Mouse (Mus musculus): ENCODE results near the gene Celf5. TPM values are rescaled to one million over a fixed set of nuclear protein-coding genes. Genes with fewer than 3 reads are reported as not detected.

The Celf5 gene
- total and polyA plus RNA-seq, 3 experiments, result 0.08 to 0.38 TPM; not detected in 1

DNA sequence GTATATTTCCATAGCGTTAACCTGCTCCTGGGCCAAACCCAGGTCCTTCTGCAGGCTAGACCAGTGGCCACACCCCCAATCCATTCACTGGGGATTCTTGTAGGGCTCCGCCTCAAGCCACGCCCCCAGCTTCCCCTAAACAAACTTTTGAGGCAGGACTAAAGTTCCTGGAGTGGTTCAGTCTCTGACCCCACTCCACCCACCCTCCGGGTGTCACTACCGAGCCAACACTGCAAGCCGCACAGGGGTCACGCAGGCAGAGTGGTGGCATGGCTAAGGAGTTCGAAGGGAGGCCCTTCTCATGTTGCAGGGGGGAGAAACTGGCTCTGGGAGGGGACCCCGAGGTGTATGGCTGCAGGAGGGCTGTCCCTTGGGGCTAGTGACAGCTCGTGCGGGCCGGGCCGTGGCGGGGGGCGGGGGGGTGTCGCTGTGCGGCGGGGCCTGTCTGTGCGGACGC, 52.9 kb downstream of the Celf5 start:
- no peaks in the 10 kb centered on the region for H3K27me3 ChIP-seq (ENCODE audit: control insufficient read depth in 1 of 2, insufficient read depth in 2 of 2, low read length in 2 of 2)
- peak; percentile 96 for DNase-seq (ENCODE audit: low read depth, low spot score)
- no peaks in the 10 kb centered on the region for H3K9me3 ChIP-seq (replicated peaks; ENCODE audit: insufficient read depth, low read length)
- H3K4me1 ChIP-seq (ENCODE audit: control insufficient read depth in 1 of 2, insufficient read depth in 2 of 2, low read length in 2 of 2), result peaks cover 0 to 21% of the 10 kb centered on the region in 2 experiments; a peak in 2 of 4 replicates
- TF ChIP-seq POLR2A (IDR thresholded peaks at IDR 0.05; ENCODE audit: control insufficient read depth in 1 of 2, insufficient read depth in 1 of 2, low read depth in 1 of 2, low read length in 2 of 2, poor library complexity in 1 of 2) (peak in 1 of 2 experiments; percentile 46; a peak in 1 of 4 replicates), CHD1 (IDR thresholded peaks at IDR 0.05; ENCODE audit: low read depth, low read length) (0 out of 2 replicates have a peak, but pooled peaks have one; percentile 50), MAX (IDR thresholded peaks at IDR 0.05; ENCODE audit: low read length) (peak; percentile 28), ZMIZ1 (IDR thresholded peaks at IDR 0.05; ENCODE audit: low read depth, low read length) (peak; percentile 43; the same call in 1 of the 2 replicates), UBTF (IDR thresholded peaks at IDR 0.05; ENCODE audit: borderline replicate concordance, insufficient read depth, low read depth, low read length) (no peak), TCF12 (IDR thresholded peaks at IDR 0.05; ENCODE audit: low read depth, low read length) (0 out of 2 replicates have a peak, but pooled peaks have one; percentile 20), SIN3A (IDR thresholded peaks at IDR 0.05; ENCODE audit: low read length) (peak; percentile 84), MAFK (IDR thresholded peaks at IDR 0.05; ENCODE audit: borderline replicate concordance, low read depth, low read length) (no peak), KAT2A (conservative IDR thresholded peaks at IDR 0.05; ENCODE audit: low read depth, low read length) (no peak), ELF1 (IDR thresholded peaks at IDR 0.05; ENCODE audit: low read depth, low read length) (0 out of 2 replicates have a peak, but pooled peaks have one; percentile 16), MAZ (IDR thresholded peaks at IDR 0.05; ENCODE audit: low read depth, low read length) (peak; percentile 68), POLR2AphosphoS2 (IDR thresholded peaks at IDR 0.05; ENCODE audit: low read length) (peak; percentile 39; the same call in 1 of the 2 replicates), CTCF (IDR thresholded peaks at IDR 0.05 in 2 of 3, conservative IDR thresholded peaks at IDR 0.05 in 1 of 3; ENCODE audit: control insufficient read depth in 1 of 3, insufficient read depth in 1 of 3, low read depth in 2 of 3, low read length in 3 of 3, poor library complexity in 1 of 3, severe bottlenecking in 1 of 3) (no peak), NELFE (IDR thresholded peaks at IDR 0.05; ENCODE audit: low read depth, low read length) (peak; percentile 28; the same call in 1 of the 2 replicates), MXI1 (IDR thresholded peaks at IDR 0.05; ENCODE audit: low read depth, low read length) (peak; percentile 60)
- peaks cover 7% of the 10 kb centered on the region for H3K79me2 ChIP-seq (ENCODE audit: control insufficient read depth, insufficient read depth, low read length, poor library complexity)
- H3K27ac ChIP-seq (ENCODE audit: control insufficient read depth, low read depth, low read length), result peak overlapping the region; percentile 75
- H3K4me3 ChIP-seq (ENCODE audit: control insufficient read depth in 1 of 2, insufficient read depth in 1 of 2, low read depth in 2 of 2, low read length in 2 of 2), result peak overlapping the region; percentile 63 to 75
- H3K9ac ChIP-seq (ENCODE audit: control insufficient read depth, low read depth, low read length, poor library complexity, severe bottlenecking), result peak overlapping the region; percentile 75
- peaks cover 0 to 3% of the 10 kb centered on the region in 2 experiments; a peak in 1 of 4 replicates for H3K36me3 ChIP-seq (ENCODE audit: control insufficient read depth in 1 of 2, insufficient read depth in 2 of 2, low read length in 2 of 2)

DNA sequence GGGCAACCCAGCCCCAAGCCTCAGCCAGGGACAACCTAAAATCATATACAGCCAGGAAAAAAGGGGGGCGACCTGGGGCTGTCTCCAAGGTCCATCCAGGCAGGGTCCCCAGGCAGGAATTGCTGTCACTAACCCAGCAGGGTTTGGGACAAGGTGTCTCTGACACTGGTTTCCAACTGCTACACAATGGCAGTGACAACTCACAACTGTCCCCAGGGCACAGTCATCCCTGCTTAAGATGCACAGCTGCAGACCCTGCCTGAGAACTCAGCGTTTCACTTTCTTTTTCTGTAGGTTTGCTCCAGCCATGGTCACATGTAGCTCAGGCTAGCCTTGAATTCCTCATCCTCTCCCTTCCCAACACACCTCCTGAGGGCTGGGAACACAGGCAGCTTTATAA, 53.4 kb downstream of the Celf5 start:
- DNase-seq (ENCODE audit: low read depth, low spot score), result no peak
- TF ChIP-seq ZKSCAN1 (IDR thresholded peaks at IDR 0.05; ENCODE audit: low read depth, low read length), result no peak
- no peak for TF ChIP-seq ETS1 (IDR thresholded peaks at IDR 0.05; ENCODE audit: low read depth, low read length)
- Histone ChIP-seq H3K27ac (ENCODE audit: control insufficient read depth, low read depth, low read length) (no peak overlapping the region), H3K4me3 (ENCODE audit: control insufficient read depth in 1 of 2, insufficient read depth in 1 of 2, low read depth in 2 of 2, low read length in 2 of 2) (peak overlapping the region; percentile 14 to 32; a peak in 2 of 4 replicates), H3K9ac (ENCODE audit: control insufficient read depth, low read depth, low read length, poor library complexity, severe bottlenecking) (no peak overlapping the region), H3K79me2 (ENCODE audit: control insufficient read depth, insufficient read depth, low read length, poor library complexity) (peaks cover 7% of the 10 kb centered on the region), H3K9me3 (replicated peaks; ENCODE audit: insufficient read depth, low read length) (no peaks in the 10 kb centered on the region), H3K4me1 (ENCODE audit: control insufficient read depth in 1 of 2, insufficient read depth in 2 of 2, low read length in 2 of 2) (peaks cover 0 to 17% of the 10 kb centered on the region in 2 experiments; a peak in 2 of 4 replicates), H3K36me3 (ENCODE audit: control insufficient read depth in 1 of 2, insufficient read depth in 2 of 2, low read length in 2 of 2) (peaks cover 0 to 3% of the 10 kb centered on the region in 2 experiments; a peak in 1 of 4 replicates), H3K27me3 (ENCODE audit: control insufficient read depth in 1 of 2, insufficient read depth in 2 of 2, low read length in 2 of 2) (no peaks in the 10 kb centered on the region)
